Mouse (Mus musculus) T-helper 1 cell (primary cell): ENCODE measurements around the gene Aldh3a1.
"Not testable (repeated sequence)": the region's sequence is repeated elsewhere in the genome, so short reads cannot be mapped to it uniquely, and the experiment has no call there.

ENCODE experiments used
- in situ Hi-C: fragments of 300-600 bp; cut with MboI, MseI; formaldehyde crosslinking; loops from one replicate; pipeline ENCODE4 v1.15.1; 2025; ENCODE audit warnings: high pct_unique_total_duplicates

Gene Aldh3a1

GRCm38 (mm10) chr11:61207487-61208246, at the start of gene Aldh3a1:
Aldh3a1 (plus strand) TSS chr11:61207537.
- in situ Hi-C loops = loop anchor here (25.0 kb wide), 1 partner anchor 180 kb away; the partner anchor contains the start of gene Slc47a1

- in situ Hi-C loops = no loop called here
Measured at GRCm38 (mm10) chr11:61158141-61158540, 49.2 kb upstream of the Aldh3a1 start.

DNA sequence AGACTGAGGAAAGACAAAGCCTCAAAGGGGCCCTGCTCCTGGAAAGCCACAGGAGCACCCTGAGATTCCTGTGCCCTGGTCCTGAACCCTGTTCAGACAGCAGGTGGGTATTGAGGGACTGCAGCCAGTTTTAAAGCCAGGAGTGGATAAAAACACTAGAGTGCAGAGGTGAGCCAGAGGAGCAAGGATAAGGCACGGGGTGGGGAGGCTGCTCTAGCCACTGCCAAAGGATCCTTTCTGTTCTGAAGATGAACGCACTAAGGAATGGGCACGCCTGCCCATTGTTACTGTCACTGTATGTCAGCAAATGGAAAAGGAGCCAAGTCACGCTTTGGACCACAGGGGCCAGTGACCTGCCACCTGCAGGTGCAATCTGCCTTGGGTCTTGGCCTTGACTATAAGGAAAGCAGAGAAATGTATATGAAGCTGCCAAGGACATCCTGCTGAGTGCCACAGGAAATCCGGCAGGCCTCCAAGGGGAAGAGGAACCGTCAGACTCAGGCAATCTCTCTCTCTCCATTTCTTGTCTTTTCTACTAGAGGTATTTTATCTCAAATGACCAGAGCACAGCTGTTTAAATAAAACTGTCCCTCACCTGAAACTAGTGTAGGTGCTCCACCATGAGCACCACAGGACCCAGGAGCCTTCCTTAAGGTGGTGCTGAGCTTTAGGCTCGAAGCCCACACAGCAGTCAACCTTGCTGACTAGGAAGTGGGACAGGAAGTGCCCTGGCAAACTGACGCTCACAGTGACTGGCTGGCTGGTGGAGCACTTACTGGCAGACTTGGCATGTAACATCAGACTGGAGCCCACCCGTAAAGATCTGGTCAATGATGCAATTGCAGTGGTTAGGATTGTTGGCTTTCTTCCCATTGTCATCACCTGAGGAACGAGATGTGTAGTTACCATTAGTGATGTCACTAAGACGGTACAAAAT, 47.3 kb upstream of the Aldh3a1 start:
- in situ Hi-C loops = loop anchor here (10.0 kb wide), 2 partner anchors 455 to 765 kb away; no protein-coding TSS in a partner anchor

GRCm38 (mm10) chr11:61161121-61161520, 46.2 kb upstream of the Aldh3a1 start:
- in situ Hi-C loops = loop anchor here (10.0 kb wide), 2 partner anchors 456 to 764 kb away; no protein-coding TSS in a partner anchor

GRCm38 (mm10) chr11:61162776-61163175, 44.6 kb upstream of the Aldh3a1 start:
- in situ Hi-C loops = loop anchor here (10.0 kb wide), 2 partner anchors 458 to 762 kb away; no protein-coding TSS in a partner anchor

- in situ Hi-C loops = loop anchor here (10.0 kb wide), 2 partner anchors 459 to 761 kb away; no protein-coding TSS in a partner anchor
Measured at GRCm38 (mm10) chr11:61163341-61163740, 44.0 kb upstream of the Aldh3a1 start.

- in situ Hi-C loops = loop anchor here (10.0 kb wide), 2 partner anchors 460 to 760 kb away; no protein-coding TSS in a partner anchor
Measured at GRCm38 (mm10) chr11:61164366-61164765, 43.0 kb upstream of the Aldh3a1 start.

DNA sequence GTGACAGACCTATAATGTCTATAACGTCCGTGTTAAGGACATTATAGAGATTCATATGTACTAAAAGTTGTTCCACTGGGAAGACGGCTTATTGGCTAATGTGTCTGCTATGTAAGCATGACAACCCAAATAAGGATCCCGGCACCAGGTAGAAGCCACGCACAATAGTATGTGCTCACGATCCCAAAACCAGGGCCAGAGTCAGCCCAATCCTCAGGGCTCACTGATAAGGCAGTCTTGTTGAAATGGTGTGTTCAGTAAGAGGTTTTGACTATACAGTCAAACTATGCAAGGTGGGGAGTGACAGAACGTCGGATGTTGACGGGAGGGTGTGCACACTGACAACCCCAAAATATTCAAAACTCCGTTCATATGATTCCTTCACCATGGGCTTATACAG, 42.5 kb upstream of the Aldh3a1 start:
- in situ Hi-C loops = loop anchor here (10.0 kb wide), 2 partner anchors 460 to 760 kb away; no protein-coding TSS in a partner anchor

GRCm38 (mm10) chr11:61170184-61170583, 37.2 kb upstream of the Aldh3a1 start:
- in situ Hi-C loops = no loop called here

DNA sequence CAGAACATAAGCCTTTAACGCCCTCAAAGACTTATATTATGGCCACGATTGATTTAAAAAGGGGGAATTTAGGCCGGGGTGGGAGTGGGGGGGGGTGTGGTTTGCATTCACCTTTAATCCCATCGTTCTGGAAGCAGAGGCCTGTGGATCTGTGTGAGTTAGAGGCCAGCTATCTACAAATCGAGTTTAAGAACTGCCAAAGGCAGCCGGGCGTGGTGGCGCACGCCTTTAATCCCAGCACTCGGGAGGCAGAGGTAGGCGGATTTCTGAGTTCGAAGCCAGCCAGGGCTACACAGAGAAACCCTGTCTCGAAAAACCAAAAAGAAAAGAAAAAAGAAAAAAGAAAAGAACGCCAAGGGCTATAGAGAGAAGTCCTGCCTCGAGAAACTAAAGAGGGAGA, 33.9 kb upstream of the Aldh3a1 start:
- in situ Hi-C loops = not testable (repeated sequence)

DNA sequence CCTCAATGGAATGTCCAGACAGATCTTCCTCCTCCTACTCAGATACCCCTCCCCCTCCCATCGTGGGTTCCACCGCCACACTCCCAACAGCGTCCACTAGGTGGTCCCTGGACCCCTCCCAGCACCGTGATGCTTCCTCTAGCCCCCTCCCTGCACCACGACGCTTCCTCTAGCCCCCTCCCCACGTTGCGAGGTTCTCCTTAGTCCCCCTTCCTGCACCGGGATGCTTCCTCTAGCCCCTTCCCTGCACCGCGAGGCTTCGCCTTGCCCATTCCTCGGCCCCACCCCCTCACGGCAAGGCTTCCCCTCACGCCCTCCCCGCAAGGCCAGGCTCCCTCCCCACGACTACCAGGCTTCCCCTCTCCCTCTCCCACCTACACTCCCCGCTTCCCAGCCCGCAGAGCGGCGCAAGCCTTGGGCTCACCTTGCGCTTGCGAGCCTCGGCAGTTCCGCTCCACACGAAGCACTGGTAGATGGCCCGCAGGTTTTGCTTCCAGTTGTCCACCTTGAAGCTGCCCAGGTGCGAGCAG, 33.0 kb upstream of the Aldh3a1 start:
- in situ Hi-C loops = no loop called here

DNA sequence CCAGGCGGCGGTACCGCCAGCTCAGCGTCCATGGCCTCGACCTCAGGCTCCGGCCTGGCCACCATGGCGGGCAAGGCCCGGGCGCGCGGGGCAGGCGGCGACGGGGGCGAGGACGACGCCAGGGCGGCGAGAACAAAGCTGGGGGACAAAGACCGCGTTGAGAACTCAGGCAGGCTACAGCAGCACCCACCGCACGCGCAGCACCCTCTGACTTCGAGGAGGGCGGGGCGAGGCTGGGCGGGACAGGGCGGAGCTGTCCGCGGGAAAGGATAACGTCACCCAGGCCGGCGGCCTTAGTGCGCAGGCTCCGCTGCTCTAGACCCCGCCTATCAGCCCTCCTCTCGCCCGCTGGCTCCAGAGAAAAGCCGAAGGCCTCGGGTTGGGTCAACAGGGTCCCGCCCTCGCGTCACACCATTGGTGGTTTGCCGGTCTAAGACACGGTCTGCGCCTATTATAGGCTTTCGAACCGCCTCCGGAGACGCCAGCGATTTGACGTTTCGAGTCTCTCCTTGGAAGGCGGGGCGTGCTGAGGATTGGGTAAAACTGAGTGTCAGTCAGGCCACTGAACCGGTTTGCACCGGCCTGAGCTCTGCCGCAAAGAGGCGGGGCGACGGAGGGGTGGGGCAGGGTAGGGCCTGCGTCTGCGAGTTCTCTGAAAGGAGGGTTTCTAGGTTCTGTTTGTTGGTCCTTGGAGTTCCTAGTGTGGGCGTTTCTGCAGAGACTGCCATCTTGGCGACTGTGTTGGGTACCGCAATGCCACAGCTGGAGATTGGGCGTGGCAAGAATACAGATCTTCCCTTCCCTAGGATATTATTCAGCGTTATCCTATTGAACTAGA, 32.3 kb upstream of the Aldh3a1 start, which contains the start of gene Usp22:
TSS of gene Usp22 (minus strand) at position 235 of the 838 bp plus-strand sequence.
- in situ Hi-C loops = no loop called here

DNA sequence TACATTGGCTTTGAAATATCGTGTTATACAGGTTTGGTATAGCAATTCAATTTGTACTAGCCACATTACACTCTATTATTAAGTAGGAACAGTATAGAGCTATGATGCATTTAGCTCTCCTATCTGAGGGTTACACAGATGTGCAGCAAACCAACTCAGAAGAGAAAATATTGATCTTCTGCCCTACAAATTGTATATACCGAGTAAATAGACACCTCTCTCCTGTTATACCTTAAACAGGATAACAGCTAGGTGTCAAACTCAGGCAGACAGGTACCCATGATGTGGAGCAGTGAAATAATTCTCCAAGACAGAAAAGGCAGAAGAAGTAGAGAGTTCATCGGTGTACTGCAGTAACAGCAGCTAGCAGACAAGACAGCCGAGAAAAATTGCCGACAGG, 31.6 kb upstream of the Aldh3a1 start:
- in situ Hi-C loops = no loop called here

DNA sequence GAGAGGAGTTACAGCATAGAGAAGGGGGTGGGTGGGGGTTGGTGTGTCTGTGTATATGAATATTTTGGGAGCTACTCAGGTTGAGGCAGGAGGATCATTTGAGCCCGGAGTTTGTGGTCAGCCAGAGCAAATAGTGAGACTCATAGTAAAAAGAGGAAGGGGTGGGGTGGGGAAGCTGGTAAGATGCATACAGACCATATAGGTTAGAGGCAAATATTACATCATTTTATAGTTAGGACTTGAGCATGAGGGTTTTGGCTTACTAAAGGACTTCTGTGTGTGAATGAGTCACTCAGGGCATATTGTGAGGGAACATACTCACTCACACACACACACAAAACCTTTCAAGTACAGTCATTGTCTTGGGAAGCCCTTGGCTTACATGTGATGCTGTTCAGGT, 31.0 kb upstream of the Aldh3a1 start:
- in situ Hi-C loops = no loop called here

GRCm38 (mm10) chr11:61180361-61180760, 27.0 kb upstream of the Aldh3a1 start:
- in situ Hi-C loops = no loop called here

- in situ Hi-C loops = no loop called here
Measured at GRCm38 (mm10) chr11:61181624-61182023, 25.7 kb upstream of the Aldh3a1 start.

DNA sequence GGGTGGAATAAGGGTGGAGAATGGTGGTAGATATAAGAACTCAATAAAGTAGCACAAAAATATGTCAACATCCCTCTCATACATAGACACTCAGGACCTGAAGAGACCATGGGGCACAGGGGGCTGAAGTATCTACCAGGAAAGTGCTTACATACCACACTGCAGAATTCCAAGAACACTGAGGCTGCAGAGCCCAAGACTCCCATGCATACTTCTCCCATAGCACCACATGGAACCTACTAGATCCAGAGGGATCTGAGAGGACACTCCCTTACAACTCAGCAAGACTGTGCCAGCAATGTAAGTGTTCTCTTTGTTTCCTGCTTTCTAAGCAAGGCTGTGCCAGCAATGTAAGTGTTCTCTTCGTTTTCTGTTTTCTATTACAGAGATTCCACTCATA, 23.5 kb upstream of the Aldh3a1 start:
- in situ Hi-C loops = no loop called here

DNA sequence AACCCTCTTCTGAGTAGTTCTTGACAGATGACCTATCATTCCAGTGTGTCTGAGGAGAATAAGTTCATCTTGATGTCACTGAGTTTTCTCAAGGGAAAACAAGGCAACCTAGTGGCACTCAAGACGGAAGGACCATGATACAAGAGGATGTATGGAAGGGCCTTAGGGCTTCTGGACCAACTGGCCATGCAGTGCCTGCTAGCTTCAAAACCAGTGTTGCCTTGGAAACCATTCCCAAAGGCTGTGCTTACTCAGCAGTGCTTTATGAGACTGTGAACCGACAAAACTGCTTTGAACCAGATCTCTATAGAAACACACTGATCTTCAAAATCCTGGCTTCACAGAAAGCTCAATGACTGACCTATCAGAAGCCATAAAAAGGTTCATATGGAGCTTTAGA, 16.6 kb upstream of the Aldh3a1 start:
- in situ Hi-C loops = no loop called here

- in situ Hi-C loops = not testable (repeated sequence)
Measured at GRCm38 (mm10) chr11:61192123-61192522, 15.2 kb upstream of the Aldh3a1 start.

DNA sequence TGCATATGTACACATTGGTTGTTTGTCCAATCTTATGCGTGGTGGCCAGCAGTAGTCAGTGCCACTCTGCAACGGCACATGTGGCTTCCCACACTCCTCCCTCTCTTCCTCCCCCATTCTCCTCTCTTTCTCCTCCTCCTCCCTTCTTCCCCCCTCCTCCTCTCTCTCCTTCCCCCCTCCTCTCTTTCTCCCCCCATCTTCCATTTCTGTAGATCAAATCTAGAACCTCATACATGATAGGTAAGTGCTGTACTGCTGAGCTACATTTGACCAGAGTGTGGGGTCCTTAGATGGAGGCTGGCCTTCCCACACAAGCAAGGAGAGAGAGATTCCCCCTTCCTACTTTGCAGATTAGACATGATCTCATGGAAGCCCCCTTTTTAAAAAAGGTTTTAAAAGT, 14.6 kb upstream of the Aldh3a1 start:
- in situ Hi-C loops = no loop called here

GRCm38 (mm10) chr11:61193392-61193791, 13.9 kb upstream of the Aldh3a1 start:
- in situ Hi-C loops = no loop called here
